Mouse (Mus musculus): ENCODE results near the gene Gm4881.
A peak's percentile ranks its signal among the peaks of the same experiment; 100 is the strongest.
"Not testable (repeated sequence)": the region's sequence is repeated elsewhere in the genome, so short reads cannot be mapped to it uniquely, and the experiment has no call there.

The Gm4881 gene

DNA sequence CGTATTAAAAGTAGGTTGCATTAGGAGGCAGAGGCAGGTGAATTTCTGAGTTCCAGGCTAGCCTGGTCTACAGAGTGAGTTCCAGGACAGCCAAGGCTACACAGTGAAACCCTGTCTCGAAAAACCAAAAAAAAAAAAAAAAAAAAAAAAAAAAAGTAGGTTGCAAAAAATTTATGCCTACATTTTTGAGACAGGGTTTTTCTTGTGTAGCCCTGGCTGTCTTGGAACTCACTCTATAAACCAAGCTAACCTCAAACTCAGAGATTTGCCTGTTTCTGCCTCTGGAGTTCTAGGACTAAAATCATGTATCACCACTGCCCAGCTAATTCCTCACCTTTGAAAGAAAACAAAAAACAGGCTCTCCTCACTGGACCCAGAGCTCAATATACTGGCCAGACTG is 48.5 kb downstream of the Gm4881 start:
- DNase-seq (ENCODE audit: low read depth): not testable (repeated sequence)

DNA sequence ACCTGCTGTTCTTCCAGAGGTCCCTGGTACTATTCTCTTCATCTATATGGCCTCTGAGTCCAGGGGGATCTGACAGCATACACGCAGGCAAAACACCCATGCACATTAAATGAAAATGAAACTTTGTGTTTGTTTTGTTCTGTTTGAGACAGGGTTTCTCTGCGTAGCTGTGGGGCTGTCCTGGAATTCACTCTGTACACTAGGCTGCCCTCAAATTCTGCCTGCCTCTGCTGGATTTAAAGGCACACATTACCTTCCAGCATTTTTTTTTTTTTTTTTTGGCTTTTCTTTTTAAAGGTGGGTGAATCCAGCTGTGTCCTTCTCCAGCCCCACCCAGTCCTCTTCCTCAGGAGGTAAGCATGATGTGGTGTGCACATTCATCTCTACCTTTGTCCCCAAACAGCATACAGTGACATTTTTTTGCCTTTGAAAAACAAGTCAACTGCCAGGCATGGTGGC is 52.1 kb downstream of the Gm4881 start:
- DNase-seq (ENCODE audit: low read depth): no peak

DNA sequence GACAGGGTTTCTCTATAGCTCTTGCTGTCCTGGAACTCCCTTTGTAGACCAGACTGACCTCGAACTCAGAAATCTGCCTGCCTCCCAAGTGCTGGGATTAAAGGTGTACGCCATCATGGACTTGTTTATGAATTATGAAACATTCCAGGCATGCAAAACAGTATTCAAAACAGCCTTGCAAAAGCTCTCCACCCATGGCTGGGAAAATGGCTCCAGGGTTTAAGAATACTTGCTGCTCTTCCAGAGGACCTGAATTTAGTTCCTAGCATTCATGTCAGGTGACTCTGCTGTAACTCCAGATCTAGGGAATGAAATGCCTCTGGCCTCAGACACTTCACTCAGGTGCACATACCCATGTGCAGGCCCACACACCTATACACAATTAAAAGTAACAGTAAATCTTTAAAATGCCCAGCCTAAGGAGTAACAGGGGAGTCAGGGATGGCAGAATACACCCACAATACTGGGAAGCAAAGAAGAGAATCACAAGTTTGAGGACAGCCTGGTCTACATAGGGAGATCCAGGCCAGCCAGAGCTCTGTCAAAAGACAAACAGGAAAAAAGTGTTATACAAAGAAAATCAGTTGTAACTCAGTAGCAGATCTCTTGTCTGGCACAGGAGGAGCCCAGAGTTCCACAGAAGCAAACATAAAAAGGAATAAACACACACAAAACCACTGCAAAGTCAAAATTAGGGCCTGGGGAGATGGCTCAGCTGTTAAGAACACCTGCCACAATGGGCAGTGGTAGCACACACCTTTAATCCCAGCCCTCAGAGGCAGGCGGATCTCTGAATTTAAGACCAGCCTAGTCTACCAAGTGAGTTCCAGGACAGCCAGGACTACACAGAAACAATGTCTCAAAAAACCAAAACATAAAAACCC is 52.8 kb downstream of the Gm4881 start:
- peak; percentile 43 for DNase-seq (ENCODE audit: low read depth)

DNA sequence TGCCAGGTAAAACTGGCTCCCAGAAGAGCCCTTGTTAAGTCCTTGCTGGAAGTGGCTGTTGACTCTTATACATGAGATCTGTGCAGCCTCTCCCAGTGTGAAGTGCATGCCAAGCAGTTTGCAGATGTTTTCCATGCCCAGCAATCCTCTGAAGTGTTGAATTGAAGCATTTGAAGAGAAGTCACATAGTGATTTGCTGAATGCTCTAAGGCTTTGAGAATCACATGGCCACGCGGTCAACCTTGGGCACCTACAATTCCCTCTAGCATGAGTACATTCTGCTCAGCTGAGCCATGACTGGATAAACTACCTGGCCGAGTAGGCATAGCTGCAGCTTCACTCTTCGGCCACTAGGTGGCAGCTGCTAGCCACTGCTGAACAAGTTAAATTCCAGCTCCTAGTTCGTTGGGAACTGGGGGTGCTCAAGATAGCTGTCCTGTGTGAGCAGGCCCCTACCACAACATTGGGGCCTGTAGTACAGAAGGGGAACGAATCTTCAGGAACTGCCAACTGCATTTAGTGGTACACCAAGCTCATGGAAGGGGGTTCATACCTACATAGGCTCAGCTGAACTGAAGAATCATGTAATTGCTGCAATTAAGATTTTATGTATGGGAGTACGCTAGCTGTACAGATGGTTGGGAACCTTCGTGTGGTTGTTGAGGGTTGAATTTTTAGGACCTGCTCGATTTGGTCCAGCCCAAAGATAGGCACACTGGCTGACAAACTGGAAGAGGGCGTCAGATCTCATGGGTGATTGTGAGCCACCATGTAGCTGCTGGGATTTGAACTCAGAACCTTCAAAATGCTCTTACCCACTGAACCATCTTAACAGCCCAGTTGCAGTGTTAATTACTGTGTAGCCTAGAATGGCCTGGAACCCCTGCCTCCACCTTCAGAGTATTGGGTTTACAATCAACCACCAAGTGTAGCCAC is 53.7 kb downstream of the Gm4881 start:
- DNase-seq (ENCODE audit: low read depth): peak; percentile 89

DNA sequence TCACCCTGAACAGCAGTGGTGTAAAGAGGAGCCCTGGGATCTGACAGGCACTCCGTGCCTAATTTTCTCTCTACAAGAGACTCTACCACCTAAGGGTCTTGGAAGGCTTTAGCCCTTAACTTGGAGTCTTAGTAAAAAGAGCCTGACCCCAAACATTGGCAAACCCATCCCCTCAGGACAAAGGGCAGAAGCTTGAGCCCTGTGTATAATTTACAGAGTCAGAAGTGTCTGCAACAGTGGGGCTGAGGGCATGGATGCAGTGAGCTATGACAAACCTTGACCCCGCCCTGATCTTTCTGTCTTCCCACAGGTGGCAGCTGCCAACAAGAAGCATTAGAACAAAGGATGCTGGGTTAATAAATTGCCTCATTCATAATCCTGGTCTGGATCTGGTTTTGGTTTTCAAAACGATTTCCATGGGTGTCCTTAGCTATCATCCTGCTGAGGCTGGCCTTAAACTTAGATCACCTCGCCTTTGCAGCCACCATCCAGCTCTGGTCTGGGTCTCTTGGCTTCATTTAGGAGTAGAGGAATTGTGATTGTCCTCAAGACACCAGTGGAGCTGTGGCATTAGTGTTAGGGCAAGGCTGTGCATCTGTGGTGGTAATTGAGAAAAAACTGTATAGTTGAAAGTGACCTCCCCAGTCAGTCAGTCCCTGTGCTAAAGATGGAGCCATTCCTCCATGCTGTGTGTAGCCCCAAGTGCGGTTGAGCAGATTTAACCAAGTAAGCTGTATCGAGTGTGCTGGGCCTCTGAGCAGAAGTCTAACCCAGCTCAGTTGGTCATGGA is 54.7 kb downstream of the Gm4881 start:
- no peak for DNase-seq (ENCODE audit: low read depth)

DNA sequence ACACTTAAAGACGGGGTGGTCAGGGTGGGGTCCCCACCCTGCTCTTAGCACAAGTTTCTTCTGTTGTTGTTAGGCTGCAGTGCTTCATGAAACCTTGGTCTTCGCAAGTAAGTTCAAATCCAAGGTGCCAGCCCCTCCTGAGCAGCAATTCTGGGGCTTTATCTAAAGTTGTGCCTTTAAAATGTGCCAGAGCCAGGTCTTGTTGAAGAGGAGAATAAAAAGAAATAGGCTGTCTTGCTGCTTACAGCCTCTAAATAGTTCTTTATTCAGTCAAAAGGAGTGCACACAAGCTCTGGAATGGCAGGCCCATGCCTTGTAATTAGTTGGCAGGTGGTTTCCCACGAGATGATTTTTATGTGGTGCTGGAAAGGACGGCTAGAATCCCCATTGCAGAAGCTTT is 57.2 kb downstream of the Gm4881 start:
- DNase-seq (ENCODE audit: low read depth): no peak

DNA sequence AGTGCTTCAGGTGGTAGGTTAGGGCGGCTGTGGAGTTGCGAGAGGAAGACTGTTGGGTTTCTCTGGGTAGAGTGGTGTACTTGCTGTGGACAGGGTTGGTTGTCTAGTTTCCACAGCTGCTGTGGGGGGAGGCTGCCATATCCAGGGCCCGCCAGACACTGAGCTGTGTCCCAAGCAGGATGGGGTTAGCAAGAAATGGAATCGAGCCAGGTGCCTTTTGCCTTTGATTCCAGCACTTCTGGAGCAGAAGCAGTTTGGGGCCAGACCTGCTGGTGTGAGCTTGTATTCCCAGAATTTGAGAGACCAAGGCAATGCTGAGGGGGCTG is 58.0 kb downstream of the Gm4881 start:
- no peak for DNase-seq (ENCODE audit: low read depth)

DNA sequence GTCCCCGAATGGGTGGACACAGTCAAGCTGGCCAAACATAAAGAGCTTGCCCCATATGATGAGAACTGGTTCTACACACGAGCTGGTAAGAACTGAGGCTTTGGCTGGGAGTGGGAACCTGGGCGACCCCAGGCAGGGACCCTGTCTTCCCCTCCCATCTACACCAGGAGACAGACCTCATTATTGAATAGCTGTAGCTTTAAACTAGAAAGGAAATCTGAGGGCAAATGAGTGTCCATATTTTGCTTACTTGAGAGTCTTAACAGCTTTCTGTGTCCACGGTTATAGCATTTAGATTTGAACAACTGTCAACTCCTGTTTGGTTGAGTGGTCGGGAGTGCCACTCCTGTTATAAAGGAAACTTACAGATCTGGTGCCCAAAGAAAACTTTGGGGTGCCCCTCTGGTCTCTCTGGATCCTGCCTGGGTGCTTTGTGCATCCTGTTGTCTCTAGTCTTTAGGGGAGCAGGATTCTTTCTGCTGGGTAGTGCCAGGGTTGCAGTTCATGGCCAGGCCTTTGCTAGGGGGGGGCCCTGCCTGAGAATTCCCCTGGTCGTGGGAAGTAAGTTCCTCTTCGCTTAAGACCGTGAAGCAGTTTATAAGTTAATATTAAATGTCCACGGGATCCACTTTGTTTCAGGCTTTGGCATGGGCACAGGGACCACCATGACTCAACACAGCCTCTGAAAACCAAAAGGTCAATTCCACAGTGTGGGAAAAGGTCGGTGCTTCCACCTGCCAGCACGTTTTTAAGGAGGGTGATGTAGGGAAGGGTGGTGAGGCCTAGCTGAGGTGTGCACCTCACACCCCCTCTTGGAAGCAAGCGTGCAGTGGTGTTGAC is 58.6 kb downstream of the Gm4881 start:
- peak; percentile 38 for DNase-seq (ENCODE audit: low read depth)

DNA sequence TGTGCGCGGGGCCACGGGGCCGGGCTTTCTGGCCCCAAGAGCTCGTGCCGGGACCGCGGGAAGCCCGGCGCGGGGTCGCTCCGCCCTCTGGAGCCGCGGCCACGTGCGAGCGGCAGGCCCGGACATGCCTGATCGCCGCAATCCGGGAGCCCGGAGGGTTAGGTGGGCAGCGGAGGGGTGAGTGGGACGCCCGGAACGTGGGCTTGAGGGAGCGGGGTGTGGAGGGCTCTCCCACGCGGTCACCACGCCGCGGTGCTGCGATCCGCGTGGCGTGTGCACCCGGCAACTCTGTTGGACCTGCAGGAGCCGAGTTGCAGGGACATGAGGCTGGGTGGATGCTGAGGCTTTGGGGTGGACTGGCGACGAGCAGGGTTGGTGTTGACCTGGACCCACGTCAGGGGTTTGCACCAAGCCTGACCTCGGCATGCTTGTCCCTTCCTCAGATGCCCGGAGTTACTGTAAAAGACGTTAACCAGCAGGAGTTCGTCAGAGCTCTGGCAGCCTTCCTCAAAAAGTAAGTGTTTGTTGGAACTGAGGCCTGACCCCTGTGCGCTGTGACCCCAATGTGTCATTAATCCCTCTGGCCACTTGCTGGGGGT is 59.5 kb downstream of the Gm4881 start:
- DNase-seq (ENCODE audit: low read depth): no peak

DNA sequence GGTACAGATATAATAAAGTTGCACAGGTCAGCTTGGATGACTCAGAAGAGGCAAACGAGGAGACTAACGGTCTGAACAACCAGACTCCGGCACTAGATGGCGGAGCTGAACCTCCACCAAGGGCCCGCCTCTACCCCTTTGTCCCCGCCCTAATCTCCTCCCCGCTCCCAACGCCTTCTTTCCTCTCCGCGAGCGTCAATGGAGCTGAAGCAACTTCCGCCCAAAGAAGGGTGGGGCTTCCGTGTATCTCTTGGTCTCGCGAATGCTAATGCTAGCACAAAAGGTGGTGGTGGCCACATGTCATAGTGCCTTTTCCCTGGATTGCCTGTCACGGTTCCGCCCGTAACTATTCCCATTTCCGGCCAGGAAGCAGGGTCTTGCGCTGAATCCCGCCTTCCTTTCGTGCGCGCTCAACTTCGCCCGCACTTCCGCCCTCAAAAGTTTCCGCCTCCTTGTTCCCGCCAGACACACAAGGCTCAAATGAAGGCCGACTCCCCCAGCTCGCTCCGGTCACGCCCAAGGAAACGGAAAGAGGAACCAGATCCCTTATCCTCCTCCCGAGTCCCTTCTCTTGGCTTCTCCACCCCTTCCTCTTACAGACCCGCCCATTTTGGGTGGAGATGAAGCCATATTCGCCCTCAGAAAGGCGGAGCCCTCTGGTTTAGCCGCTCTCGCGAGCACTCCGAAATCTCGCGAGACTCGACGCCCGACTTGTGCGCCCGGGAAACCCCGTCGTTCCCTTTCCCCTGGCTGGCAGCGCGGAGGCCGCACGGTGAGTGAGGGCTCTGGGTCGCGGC is 60.2 kb downstream of the Gm4881 start, which contains the start of gene Rps19:
Gene Rps19, plus strand, starts transcription at position 476 of the 797 bp plus-strand sequence.
- peak; percentile 100 for DNase-seq (ENCODE audit: low read depth)

DNA sequence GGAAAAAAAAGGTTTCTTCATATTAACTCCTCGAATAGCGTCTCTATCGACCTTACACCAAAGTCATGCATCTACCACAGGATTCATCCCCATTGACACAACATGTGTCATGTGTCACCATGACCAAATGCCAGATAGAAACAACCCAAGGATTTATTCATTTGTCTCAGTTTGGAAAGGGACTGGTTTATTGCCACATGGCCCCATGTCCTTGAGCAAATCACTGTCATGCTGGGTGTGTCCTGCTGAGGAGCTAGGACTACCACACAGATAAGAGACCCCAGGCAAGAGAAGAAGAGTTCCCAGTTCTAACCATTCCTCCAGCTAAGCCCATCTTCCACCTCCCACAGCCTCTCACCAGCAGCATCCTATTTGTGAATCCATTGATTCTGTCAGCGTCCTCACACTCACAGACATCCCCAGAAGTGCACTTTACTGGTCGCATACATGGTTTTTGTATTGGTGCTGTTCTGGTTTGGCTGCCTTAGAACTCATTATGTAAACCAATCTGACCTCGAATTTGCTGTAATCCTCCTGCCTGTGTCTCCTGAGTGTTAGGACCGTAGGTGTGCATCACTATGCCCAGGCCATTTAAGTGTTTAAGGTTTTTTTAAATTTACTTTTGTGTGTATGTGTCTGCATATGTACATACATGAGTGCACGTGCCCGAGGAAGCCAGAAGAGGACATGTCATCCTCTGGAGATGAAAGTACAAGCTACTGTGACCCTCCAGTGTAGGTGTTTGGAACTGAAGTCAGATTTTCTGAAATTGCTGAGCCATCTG is 61.7 kb downstream of the Gm4881 start:
- DNase-seq (ENCODE audit: low read depth): no peak

DNA sequence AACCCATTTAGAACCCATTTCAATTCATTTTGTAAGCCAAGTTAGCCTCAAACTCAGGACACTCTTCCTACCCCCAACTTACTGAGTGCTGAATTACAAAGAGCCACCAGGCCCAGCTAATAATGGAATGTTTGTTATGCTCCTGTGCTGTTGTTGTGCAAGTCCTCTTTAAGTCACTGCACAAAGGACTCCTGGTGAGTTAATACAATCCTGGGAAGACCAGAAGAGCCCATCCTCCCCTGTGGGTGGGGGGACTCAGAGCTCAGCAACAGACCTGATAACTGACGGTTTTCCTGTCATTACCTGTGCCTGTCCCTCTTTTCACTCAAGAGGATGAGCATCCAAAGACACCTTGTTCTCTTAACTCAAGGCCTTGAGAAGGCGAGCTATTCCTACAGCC is 64.7 kb downstream of the Gm4881 start:
- DNase-seq (ENCODE audit: low read depth): no peak

DNA sequence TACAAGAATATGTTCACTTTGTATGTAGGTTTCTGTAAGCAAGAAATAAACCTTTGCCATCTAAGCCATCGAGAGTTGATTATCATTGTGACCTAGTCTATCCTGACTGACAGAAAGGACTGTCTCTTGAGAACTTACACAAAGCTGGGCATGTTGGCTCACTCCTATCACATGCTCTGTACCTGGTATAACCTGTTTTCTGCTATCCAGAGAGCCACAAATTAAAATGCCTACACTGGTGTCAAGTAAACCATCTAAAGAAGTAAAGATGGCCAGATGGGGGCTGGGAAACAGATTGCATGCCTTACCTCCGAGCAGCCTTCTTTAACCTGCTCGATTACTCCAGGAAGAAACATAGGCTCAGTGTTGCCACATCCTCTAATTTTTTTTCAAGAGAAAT is 66.7 kb downstream of the Gm4881 start:
- no peak for DNase-seq (ENCODE audit: low read depth)

Data from 416B (cell line).